Mouse (Mus musculus) monocyte, adult 5-6 weeks (primary cell): ENCODE results near the gene Csmd2. TPM values are rescaled to one million over a fixed set of nuclear protein-coding genes. Genes with fewer than 3 reads are reported as not detected.

ENCODE experiments used
- ATAC-seq: fragments of 153-309, 156-312 bp; replicated peaks from 2 replicates; pipeline ENCODE4 v1.8.0; 2017; ENCODE audit warnings: mild to moderate bottlenecking; ENCODE audit not compliant: low TSS enrichment, insufficient number of reproducible peaks, severe bottlenecking, poor library complexity, low FRiP score
- total RNA-seq: library from RNA; stranded (forward); fragments of 200-1000, 200-491, 200-594 nt; gene quantifications from 3 replicates; pipeline ENCODE4 v1.2.3, GENCODE M21; 2017

Csmd2 gene
- total RNA-seq, 1 experiment from 2014 or later: not detected

GRCm38 (mm10) chr4:128132876-128133646 is 145.4 kb downstream of the Csmd2 start:
- ATAC-seq: no peak

DNA sequence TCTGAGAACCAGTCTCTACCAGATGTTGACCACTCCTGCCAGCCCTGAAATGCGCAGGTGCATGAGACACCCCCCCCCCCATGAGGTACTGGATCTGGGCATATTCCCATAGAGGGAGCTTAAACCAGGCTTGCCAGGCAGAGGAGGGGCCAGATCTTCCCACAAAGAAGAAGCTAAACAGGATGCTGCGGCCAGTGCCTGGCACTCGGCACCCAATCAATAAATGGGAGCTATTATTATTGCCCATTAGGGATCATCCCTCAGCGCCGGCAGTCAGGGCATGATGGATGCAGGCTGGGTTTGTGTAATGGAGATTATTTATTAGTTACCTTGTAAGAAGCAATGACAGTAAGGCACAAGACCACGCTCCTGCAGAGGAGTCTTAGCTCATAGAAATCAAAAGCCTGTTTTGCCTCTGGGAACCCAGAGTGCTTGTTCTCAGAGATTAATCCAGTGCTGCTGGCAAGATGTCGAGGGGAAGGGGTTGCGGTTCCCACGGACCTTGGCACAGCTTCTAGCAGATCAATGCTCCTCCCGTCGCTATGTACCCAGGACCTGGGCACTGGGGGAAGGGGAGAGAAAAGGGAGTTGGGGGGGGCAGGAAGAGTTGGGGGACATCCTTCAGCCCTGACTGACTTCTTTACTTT is 146.8 kb downstream of the Csmd2 start:
- ATAC-seq: no peak

- no peak for ATAC-seq
Observed at GRCm38 (mm10) chr4:128135014-128135622, 147.5 kb downstream of the Csmd2 start.

- ATAC-seq: no peak
Observed at GRCm38 (mm10) chr4:128139991-128140390, 152.3 kb downstream of the Csmd2 start.

- no peak for ATAC-seq
Observed at GRCm38 (mm10) chr4:128141161-128142101, 153.8 kb downstream of the Csmd2 start.

GRCm38 (mm10) chr4:128142279-128142678 is 154.6 kb downstream of the Csmd2 start:
- no peak for ATAC-seq

DNA sequence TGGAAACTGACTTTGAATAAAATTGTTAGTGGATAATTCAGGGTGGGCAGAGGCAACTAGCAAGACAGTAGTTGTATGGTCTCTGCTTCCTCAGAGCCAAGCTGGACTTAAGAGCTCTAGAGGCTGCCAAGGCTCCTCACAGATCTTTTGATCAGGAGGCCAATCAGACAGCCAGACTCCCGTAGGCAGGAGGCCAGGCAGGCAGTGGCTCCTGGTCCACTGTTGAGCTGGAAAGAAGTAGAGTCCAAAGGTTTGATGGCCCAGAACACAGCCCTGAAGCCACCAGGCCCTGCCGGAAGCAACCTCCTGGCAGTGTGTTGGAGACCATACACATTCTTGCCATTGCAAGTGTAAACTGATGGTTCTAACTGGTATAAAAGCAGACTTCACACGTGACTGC is 155.5 kb downstream of the Csmd2 start:
- no peak for ATAC-seq

DNA sequence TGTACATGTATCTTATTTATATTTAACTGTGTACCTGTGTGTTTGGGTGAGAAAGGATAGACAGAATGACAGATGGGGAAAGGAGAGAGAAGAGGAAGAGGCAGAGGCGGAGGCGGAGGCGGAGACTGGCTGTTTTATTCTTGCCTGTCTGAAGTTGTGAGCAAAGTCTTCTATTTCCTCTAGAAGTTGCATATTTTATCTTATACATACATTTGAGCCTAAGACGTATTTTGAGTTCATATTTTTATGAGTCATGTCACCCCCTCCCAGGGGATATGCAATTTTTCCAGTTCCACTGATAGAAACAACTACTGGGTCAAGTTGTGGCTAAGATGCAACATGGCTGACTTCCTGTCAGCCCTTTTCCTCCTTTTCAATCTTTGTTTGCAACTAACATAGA is 161.9 kb downstream of the Csmd2 start:
- no peak for ATAC-seq

GRCm38 (mm10) chr4:128152066-128152465 is 164.4 kb downstream of the Csmd2 start:
- ATAC-seq: no peak

DNA sequence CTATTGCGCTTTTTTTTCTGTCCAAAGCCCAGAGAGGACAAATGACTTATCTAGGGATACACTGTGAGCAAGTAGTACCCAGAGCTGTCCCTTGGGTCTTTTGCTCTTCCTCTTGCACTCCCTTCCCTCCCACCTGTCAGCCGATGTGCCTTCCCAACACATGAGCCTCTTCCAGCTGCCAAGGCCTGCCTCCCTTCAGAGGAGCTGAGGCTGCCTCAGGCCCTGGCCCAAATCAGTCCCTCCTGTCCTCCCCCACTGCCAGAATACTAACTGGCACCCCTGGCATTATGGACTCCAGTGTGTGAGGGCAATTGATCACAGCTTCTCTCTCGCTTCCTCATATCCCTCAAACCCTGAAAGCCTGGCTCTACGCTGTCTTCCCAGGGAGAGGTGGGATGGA is 165.5 kb downstream of the Csmd2 start:
- 0 out of 2 replicates have a peak, but pooled peaks have one; percentile 22 for ATAC-seq

GRCm38 (mm10) chr4:128155226-128155625 is 167.6 kb downstream of the Csmd2 start:
- ATAC-seq: no peak

DNA sequence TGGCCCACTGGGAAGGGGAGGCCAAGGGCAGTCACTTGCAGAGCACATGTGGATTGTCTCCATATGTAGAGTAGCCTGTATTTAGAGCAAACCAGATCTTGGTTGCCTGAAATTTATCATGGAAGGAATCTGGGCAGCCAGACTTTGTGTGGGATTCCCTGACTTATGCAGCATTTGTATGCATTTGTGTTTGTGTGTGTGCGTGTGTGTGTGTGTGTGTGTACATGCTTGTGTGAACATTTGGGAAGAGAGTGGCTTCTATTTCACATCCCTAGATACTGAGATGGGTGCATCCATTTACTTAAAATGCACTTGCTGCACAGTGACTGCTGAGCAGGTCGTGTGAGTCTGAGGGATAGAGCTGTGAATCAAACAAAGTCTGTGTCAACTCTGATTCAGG is 173.0 kb downstream of the Csmd2 start:
- no peak for ATAC-seq

- ATAC-seq: no peak
Observed at GRCm38 (mm10) chr4:128170181-128170580, 182.5 kb downstream of the Csmd2 start.

GRCm38 (mm10) chr4:128171233-128171632 is 183.6 kb downstream of the Csmd2 start:
- ATAC-seq: no peak

DNA sequence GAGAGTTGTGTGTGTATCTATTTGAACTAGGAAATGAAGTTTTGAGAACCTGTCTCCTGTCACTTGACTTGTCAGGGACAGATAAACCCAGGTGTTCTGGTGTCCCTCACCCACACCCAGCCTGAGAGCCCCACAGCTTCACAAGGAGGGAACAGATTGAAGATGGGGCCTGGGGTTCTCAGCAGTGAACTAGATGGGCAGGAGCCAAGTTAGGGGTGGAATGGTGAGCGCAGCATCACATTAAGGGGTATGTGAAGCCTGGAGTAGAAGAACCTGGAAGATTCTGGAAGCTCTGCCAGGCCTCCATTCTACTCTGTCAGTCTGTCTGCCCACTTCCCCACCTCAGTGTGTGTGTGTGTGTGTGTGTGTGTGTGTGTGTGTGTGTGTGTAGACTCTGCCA is 184.0 kb downstream of the Csmd2 start:
- ATAC-seq: no peak

DNA sequence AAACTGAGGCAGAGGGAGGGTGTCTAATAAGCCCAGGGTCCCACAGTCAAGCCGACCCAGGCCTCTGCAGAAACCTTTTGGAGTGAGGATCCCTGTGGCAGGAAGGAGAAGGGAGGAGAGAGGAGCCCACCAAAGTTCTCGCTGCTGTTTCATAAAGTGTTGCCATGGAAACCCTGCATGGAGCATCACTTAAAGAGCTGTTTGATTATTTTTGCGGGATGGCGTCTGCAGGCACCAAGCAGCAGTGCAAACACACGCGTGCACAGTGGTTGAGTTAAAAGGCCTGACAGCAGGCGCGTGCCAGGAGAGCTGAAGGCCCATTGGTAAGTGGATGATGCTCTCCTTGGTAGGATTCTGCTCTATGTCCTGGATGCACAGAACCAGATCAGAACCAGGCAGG is 191.3 kb downstream of the Csmd2 start:
- ATAC-seq: no peak

GRCm38 (mm10) chr4:128179581-128179980 is 191.9 kb downstream of the Csmd2 start:
- no peak for ATAC-seq

DNA sequence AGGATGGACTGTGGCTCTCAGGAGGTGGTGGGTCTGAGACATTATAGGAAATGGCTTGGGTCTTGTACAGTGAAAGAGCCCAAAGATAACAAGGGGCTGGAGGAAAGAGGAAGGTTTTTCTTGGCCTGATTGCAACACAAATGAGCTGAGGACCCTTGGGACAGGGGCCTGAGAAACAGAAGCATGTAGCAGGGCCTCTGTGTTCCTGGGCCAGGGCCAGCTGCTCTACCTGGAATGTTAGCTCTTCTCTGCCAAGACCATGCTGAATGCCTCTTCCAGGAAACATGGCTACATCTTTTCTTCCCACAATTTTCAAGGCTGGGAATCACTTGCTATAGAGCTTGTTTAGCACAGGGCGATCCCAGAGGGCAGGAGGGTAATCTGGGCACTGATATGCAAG is 197.1 kb downstream of the Csmd2 start:
- ATAC-seq: no peak

- ATAC-seq: no peak
Observed at GRCm38 (mm10) chr4:128194454-128194853, 206.8 kb downstream of the Csmd2 start.
